Mouse (Mus musculus) frontal cortex, adult 2 months (tissue): ENCODE results near the gene Dnajc28. TPM values are rescaled to one million over a fixed set of nuclear protein-coding genes. Genes with fewer than 3 reads are reported as not detected.
A peak's percentile ranks its signal among the peaks of the same experiment; 100 is the strongest.

ENCODE experiments used
- DNase-seq, 2 experiments: peaks; one replicate each; pipeline ENCODE4 v3.0.0; 2022; ENCODE audit warnings: low spot score in 1 of 2; ENCODE audit errors: extremely low spot score in 1 of 2
- polyA plus RNA-seq: library from polyadenylated mRNA; depleted of rRNA; stranded (reverse); fragments of >200 nt; gene quantifications from 2 replicates; pipeline ENCODE4 v1.2.3, GENCODE M21; 2012

Gene Dnajc28
- polyA plus RNA-seq, 1 experiment = 6.6 TPM

GRCm38 (mm10) chr16:91633641-91634040 is 14.8 kb upstream of the Dnajc28 start:
- DNase-seq = no peak

- DNase-seq = no peak
Observed at GRCm38 (mm10) chr16:91632940-91633339, 14.1 kb upstream of the Dnajc28 start.

GRCm38 (mm10) chr16:91632439-91632838 is 13.6 kb upstream of the Dnajc28 start:
- peak in 1 of 2 experiments; percentile 48 for DNase-seq

GRCm38 (mm10) chr16:91630584-91630983 is 11.8 kb upstream of the Dnajc28 start:
- no peak for DNase-seq

- no peak for DNase-seq
Observed at GRCm38 (mm10) chr16:91629749-91630148, 10.9 kb upstream of the Dnajc28 start.

DNA sequence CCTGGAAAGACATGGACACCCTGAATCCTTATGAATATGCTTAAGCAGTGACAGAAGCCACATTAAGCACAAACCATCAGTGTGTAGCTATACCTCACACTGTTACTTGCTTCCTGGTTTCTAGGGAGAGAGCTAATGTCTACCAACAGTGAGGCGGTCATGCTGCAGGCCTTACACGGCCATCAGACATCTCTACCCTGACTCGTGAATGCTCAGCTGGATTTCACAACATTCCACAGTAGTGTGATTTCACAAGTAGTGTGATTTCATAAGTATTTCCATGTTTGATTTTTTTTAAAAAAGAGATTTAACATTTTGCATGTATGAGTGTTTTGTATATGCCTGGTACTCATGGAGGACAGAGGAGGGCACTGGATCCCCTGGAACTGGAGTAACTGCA is 9.8 kb upstream of the Dnajc28 start:
- no peak for DNase-seq

- DNase-seq = peak in 1 of 2 experiments; percentile 50
Observed at GRCm38 (mm10) chr16:91627831-91628230, 9.0 kb upstream of the Dnajc28 start.

DNA sequence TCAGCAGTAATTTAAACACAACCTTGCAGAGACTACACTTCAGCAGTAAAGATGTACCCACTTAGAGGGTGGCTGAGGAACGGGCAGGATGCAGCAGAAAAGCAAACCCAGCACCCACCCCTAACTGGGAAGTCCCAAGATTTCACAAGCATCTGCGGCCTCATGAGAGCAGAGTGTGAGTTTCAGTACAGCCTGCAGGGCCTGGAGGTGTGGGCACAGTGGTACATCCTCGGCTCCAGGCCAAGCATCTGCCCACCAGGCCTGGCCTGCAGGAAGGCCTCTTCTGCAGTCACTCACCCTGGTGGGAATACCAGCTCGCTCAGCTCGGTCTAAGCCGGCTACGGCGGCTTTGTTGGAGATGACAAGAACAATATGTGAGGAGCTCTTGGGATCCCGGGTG is 4.2 kb upstream of the Dnajc28 start:
- no peak for DNase-seq

DNA sequence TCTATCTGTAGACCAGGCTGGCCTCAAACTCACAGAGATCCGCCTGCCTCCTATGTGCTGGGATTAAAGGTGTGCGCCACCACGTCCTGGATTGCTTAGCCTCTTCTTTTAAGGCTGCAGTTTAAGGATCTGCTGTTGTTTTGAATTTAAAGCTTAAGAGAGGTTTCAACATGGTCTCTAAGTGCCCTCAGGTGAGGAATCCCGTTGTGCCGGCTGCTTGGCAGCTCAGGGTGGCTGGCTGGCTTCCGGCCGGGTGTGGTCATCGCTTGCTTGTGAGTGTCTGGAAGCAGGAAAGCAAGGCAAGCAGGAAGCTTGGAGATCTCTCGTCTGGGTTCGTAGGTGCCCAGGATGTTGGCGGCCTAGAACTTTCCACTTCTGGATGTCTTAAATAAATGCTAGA is 2.2 kb upstream of the Dnajc28 start:
- no peak for DNase-seq

GRCm38 (mm10) chr16:91620185-91620584 is 1.4 kb upstream of the Dnajc28 start:
- DNase-seq = no peak

GRCm38 (mm10) chr16:91614552-91614951 is 4.3 kb downstream of the Dnajc28 start:
- DNase-seq = peak in 1 of 2 experiments; percentile 36

GRCm38 (mm10) chr16:91612525-91612924 is 6.3 kb downstream of the Dnajc28 start:
- no peak for DNase-seq

DNA sequence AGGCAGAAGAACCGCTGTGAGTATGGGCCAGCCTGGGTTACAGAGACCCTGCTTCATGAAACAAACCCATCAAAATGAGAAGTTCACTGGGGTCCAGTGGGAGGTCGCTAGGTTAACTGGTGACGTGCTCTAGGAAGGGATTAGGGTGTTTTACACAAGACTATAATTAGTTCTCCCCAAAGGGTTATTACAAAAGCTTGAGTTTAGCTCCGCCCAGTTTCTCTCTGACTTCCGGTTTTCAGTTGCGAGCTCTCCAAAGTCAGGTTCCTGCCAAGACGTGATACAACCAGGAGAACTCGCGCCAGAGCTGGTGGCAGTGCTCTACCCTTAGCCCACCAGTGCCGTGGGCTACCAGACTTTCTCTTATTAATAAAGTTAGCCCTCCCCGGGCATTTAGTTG is 7.6 kb downstream of the Dnajc28 start:
- no peak for DNase-seq

- DNase-seq = no peak
Observed at GRCm38 (mm10) chr16:91609501-91610245, 9.2 kb downstream of the Dnajc28 start.

GRCm38 (mm10) chr16:91606958-91607357 is 11.9 kb downstream of the Dnajc28 start:
- DNase-seq = no peak

DNA sequence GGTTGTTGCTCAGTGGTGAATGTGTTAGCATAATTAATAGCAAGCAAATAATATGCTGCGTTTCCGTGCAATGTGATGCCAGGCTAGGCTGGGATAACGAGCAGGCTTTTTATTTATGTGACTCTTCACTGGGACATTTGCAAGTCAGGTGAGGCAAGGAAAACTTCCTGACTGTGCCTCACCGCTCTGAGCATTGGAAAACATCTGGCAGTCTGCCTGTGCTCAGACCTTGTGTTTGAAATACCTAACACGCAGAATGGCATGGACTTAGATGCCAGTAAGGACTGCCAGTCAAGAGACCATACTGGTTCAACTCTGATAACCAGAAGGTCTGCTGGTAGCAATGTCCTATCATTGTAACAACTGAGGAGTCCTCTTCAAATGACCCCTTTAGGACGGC is 13.7 kb downstream of the Dnajc28 start:
- no peak for DNase-seq

- no peak for DNase-seq
Observed at GRCm38 (mm10) chr16:91601693-91602092, 17.1 kb downstream of the Dnajc28 start.

GRCm38 (mm10) chr16:91601081-91601480 is 17.7 kb downstream of the Dnajc28 start:
- DNase-seq = no peak

DNA sequence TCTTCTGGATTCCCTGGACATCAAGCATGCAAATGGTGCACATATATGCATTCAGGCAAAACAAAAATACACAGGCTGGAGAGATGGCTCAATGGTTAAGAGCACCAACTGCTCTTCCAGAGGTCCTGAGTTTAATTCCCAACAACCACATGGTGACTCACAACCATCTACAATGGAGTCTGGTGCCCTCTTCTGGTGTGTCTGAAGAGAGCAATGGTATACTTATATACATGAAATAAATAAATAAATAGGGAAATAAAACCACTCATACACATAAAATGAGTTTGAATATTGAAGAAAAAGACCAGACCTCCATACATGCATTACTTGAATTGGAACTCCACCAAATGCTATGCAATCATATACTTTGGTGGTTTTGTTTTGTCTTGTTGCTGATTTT is 19.6 kb downstream of the Dnajc28 start:
- DNase-seq = no peak

DNA sequence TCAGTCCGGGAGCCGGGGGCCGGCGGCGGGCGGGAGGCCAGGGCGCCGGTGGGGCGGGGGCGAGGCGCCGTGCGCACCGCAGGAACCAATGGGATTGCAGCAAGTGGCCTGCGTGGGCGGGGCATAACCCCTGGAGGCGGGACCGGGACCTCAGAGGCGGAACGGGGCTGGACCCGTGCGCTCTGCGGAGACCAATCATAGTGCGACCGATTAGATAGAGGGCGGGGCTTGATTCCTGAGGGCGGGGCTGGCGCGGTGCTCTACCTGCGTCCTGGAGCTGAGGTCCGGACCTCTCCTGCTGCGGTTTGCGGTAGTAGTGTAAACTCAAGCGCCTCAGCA is 21.2 kb downstream of the Dnajc28 start, which contains the start of gene Tmem50b:
Gene Tmem50b (minus strand): TSS at position 129 of the 339 bp plus-strand sequence.
- DNase-seq = peak; percentile 97 to 99

DNA sequence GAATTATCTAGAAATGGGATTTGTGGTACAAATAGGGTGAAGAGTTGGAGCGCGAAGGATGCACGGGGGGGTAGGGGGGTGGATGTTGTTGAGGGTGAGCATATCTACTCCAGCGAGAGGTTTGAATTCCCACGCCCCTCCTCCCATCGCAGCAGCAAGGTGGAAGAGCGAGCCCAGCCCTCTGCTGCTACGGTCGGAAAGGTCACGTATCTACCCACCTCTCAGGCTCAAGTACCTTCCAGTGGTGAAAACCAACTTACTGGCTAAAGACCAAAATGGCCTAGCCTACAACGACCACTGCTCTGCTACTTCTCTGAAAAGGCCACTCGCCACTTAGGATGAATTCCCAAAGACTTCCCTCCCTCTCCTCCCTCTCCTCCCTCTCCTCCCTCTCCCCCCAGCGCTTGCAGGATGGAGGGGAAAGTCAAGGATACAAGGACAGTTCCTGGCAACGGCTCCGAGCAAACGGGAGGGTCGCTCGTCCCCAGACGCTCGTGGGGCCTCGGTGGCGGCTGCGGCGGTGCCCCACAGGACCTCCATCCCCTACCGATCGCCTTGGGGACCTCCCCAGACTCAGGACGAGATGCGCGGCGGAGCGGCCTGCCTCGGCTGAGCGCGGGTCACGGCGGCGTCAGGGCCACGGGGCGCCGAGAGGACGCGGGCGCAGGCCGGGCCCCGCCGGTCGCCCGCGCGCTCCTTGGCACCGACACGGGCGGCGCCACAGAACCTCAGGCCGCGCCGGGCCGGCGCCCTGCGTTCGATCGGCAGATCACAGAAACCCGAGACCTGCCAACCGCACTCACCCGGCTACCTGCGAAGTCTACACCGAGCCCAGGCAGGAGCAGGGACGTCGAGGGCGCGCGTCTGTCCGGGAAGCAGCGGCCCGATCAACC is 21.8 kb downstream of the Dnajc28 start:
- DNase-seq = peak in 1 of 2 experiments; percentile 21

DNA sequence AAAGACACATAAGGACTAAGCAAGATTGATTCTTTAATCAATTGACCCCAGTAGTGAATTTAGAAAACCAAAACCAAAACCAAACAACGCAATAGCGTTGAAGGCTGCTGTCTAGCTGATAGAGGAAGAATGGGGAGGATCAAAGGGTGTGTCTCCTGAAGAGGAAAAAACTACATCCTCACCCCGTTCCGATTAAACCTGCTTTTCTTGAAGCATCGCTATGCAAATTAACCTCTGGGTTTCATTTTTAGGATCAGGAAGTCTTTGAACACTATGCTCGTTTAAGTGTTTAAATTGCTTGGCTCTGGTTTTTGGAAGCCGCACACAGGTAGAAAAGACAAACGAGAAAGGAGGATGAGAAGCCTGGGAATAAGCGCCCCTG is 22.4 kb downstream of the Dnajc28 start:
- no peak for DNase-seq
